Mouse (Mus musculus) intestine, embryonic 14.5 days (tissue): Measurements from ENCODE around the gene Tiam1. TPM values are rescaled to one million over a fixed set of nuclear protein-coding genes. Genes with fewer than 3 reads are reported as not detected.

ENCODE experiments used
- ATAC-seq: fragments of 200-750 bp; cut with Nextera tagmentation; replicated peaks from 2 replicates; pipeline ENCODE4 v1.8.0; 2017; ENCODE audit warnings: low read depth, moderate number of reproducible peaks, moderate TSS enrichment, moderate library complexity; ENCODE audit not compliant: low FRiP score, low TSS enrichment
- DNase-seq: peaks from one replicate; pipeline ENCODE4 v3.0.0-alpha.2; 2018; ENCODE audit warnings: low spot score
- H3K27ac ChIP-seq: fragments of 300-500 bp; sonication (generic); 2 replicates; pipeline ENCODE4 v1.5.1; 2014; ENCODE audit warnings: low read depth, mild to moderate bottlenecking, control low read depth
- H3K27me3 ChIP-seq: fragments of 300-500 bp; sonication (generic); replicated peaks from 2 replicates; pipeline ENCODE4 v1.6.1; 2014; ENCODE audit warnings: low read length, control low read depth; ENCODE audit not compliant: control insufficient read depth, insufficient read depth
- H3K36me3 ChIP-seq: fragments of 300-500 bp; sonication (generic); 2 replicates; pipeline ENCODE4 v1.6.1; 2014; ENCODE audit warnings: low read length, control low read depth; ENCODE audit not compliant: control insufficient read depth, insufficient read depth
- H3K4me1 ChIP-seq: fragments of 300-500 bp; sonication (generic); replicated peaks from 2 replicates; pipeline ENCODE4 v1.6.1; 2014; ENCODE audit warnings: low read length, control low read depth, mixed read lengths; ENCODE audit not compliant: control insufficient read depth, insufficient read depth
- H3K4me2 ChIP-seq: fragments of 300-500 bp; sonication (generic); 2 replicates; pipeline ENCODE4 v1.6.1; 2014; ENCODE audit warnings: low read length
- H3K4me3 ChIP-seq: fragments of 300-500 bp; sonication (generic); 2 replicates; pipeline ENCODE4 v1.5.1; 2014; ENCODE audit warnings: low read depth, low read length, control low read depth, mixed read lengths
- H3K9ac ChIP-seq: fragments of 300-500 bp; sonication (generic); 2 replicates; pipeline ENCODE4 v1.6.1; 2014; ENCODE audit warnings: mild to moderate bottlenecking, low read length
- H3K9me3 ChIP-seq: fragments of 300-500 bp; sonication (generic); 2 replicates; pipeline ENCODE4 v1.6.1; 2016; ENCODE audit warnings: low read length, control low read depth; ENCODE audit not compliant: control insufficient read depth
- WGBS: fragments of 180-500 bp; shearing (Covaris S2); extraction: QIAGEN DNeasy Blood & Tissue Kit; methylation state at CpG from one replicate; pipeline ENCODE4 v1.1.7; 2014; 5-methylcytosine and 5-hydroxymethylcytosine counted together
- polyA plus RNA-seq: library from polyadenylated mRNA; unstranded; fragments of >200 nt; fragmentation: Nextera tagmentation; extraction: Ambion mirVana; gene quantifications from 2 replicates; pipeline ENCODE4 v1.2.1, GENCODE M21; 2014

Tiam1 gene
- polyA plus RNA-seq, 1 experiment from 2014 or later: 21.4 TPM

GRCm38 (mm10) chr16:90142247-90142573, 1.4 kb downstream of the Tiam1 start:
- H3K4me1 ChIP-seq: peaks cover 11% of the 10 kb centered on the region
- 0 out of 2 replicates have a peak, but pooled peaks cover 2% of the 10 kb centered on the region for H3K27me3 ChIP-seq
- H3K9ac ChIP-seq: peak overlapping the region; percentile 69
- H3K4me3 ChIP-seq: peak overlapping the region; percentile 74
- no peak for ATAC-seq
- DNase-seq: no peak
- no peaks in the 10 kb centered on the region for H3K9me3 ChIP-seq
- no peak overlapping the region for H3K27ac ChIP-seq
- 3% methylated on average over 20 of the region's 20 CpGs for WGBS
- H3K36me3 ChIP-seq: no peaks in the 10 kb centered on the region
- peak overlapping the region; percentile 97 for H3K4me2 ChIP-seq

- no peak for ATAC-seq
- no peak overlapping the region for H3K4me3 ChIP-seq
Observed at GRCm38 (mm10) chr16:90141556-90141955, 2.0 kb downstream of the Tiam1 start.

DNA sequence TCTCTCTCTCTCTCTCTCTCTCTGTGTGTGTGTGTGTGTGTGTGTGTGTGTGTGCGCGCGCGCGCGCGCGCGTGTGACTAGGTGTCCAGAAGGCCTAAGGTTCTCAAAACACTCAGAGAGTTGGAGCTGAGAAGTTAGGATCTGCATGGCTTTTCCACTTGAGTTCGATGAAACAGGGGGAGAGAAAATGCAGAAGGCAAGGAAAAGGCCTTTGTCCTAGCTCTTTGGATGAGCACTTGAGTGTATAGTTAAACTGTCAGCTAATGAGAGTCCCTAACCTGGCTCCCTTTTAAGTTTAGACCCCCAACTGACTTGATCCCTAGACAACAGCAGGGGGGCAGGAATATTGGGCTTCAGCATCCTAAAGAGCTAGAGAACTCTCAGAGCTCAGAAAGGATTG, 3.0 kb downstream of the Tiam1 start:
- H3K36me3 ChIP-seq: no peaks in the 10 kb centered on the region

More at GRCm38 (mm10) chr16:90141556-90141955, 2.0 kb downstream of the Tiam1 start:
- no peaks in the 10 kb centered on the region for H3K36me3 ChIP-seq
- 54% methylated on average over 9 of the region's 9 CpGs for whole genome bisulfite sequencing
- DNase-seq: no peak
- no peak overlapping the region for H3K27ac ChIP-seq
- 0 out of 2 replicates have a peak, but pooled peaks cover 2% of the 10 kb centered on the region for H3K27me3 ChIP-seq
- H3K9ac ChIP-seq: no peak overlapping the region
- no peaks in the 10 kb centered on the region for H3K9me3 ChIP-seq
- peaks cover 11% of the 10 kb centered on the region for H3K4me1 ChIP-seq
- peak overlapping the region; percentile 97 for H3K4me2 ChIP-seq

GRCm38 (mm10) chr16:90139696-90140095, 3.9 kb downstream of the Tiam1 start:
- no peak for ATAC-seq
- H3K9ac ChIP-seq: no peak overlapping the region
- H3K4me3 ChIP-seq: no peak overlapping the region
- 0 out of 2 replicates have a peak, but pooled peaks cover 2% of the 10 kb centered on the region for H3K27me3 ChIP-seq
- no peaks in the 10 kb centered on the region for H3K36me3 ChIP-seq
- WGBS: 49% methylated on average over 9 of the region's 9 CpGs
- no peak overlapping the region for H3K27ac ChIP-seq
- H3K9me3 ChIP-seq: no peaks in the 10 kb centered on the region
- H3K4me2 ChIP-seq: no peak overlapping the region
- H3K4me1 ChIP-seq: peaks cover 8% of the 10 kb centered on the region
- no peak for DNase-seq

More for the DNA sequence above, 3.0 kb downstream of the Tiam1 start:
- Histone ChIP-seq H3K9me3 (no peaks in the 10 kb centered on the region), H3K9ac (no peak overlapping the region), H3K4me1 (peaks cover 11% of the 10 kb centered on the region), H3K4me2 (no peak overlapping the region), H3K4me3 (no peak overlapping the region), H3K27ac (no peak overlapping the region), H3K27me3 (0 out of 2 replicates have a peak, but pooled peaks cover 2% of the 10 kb centered on the region)
- DNase-seq: no peak
- WGBS: 89% methylated on average over 10 of the region's 10 CpGs
- no peak for ATAC-seq

GRCm38 (mm10) chr16:90138151-90138550, 5.4 kb downstream of the Tiam1 start:
- Histone ChIP-seq H3K9ac (no peak overlapping the region), H3K9me3 (no peaks in the 10 kb centered on the region), H3K36me3 (no peaks in the 10 kb centered on the region), H3K27me3 (0 out of 2 replicates have a peak, but pooled peaks cover 2% of the 10 kb centered on the region), H3K4me2 (no peak overlapping the region), H3K27ac (no peak overlapping the region), H3K4me3 (no peak overlapping the region), H3K4me1 (peaks cover 4% of the 10 kb centered on the region; the same call in 1 of the 2 replicates)
- no peak for ATAC-seq
- WGBS: 65% methylated on average over 12 of the region's 12 CpGs
- no peak for DNase-seq

DNA sequence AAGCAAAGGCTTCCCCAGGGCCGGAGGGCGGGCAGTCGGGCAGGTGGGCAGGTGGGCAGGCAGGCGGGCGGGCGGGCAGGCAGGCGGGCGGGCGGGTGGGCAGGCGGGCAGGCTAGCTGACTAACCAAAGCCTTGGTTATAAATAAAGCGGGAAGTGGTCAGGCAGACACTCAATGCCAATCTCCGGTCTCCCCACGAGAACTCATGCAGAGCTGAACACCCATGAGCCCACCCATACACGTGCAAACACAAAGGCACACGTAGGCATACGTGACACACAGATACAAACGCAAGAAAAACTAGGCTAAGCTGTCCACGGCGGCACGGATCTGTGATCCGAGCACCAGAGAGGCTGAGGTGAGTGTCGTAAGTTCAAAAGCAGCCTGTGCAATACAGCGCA, 6.4 kb downstream of the Tiam1 start:
- WGBS: 96% methylated on average over 23 of the region's 23 CpGs
- Histone ChIP-seq H3K9ac (no peak overlapping the region), H3K27me3 (0 out of 2 replicates have a peak, but pooled peaks cover 2% of the 10 kb centered on the region), H3K4me2 (no peak overlapping the region), H3K9me3 (no peaks in the 10 kb centered on the region), H3K27ac (no peak overlapping the region), H3K36me3 (no peaks in the 10 kb centered on the region), H3K4me1 (0 out of 2 replicates have a peak, but pooled peaks cover 2% of the 10 kb centered on the region), H3K4me3 (no peak overlapping the region)
- DNase-seq: no peak
- no peak for ATAC-seq

- DNase-seq (no peak), ATAC-seq (no peak)
- H3K27me3 ChIP-seq: no peaks in the 10 kb centered on the region
- WGBS: 91% methylated on average over 3 of the region's 3 CpGs
- no peak overlapping the region for H3K27ac ChIP-seq
- no peak overlapping the region for H3K9ac ChIP-seq
- no peak overlapping the region for H3K4me2 ChIP-seq
- H3K4me1 ChIP-seq: no peaks in the 10 kb centered on the region
- no peaks in the 10 kb centered on the region for H3K36me3 ChIP-seq
- no peak overlapping the region for H3K4me3 ChIP-seq
- H3K9me3 ChIP-seq: no peaks in the 10 kb centered on the region
Observed at GRCm38 (mm10) chr16:90135580-90135979, 8.0 kb downstream of the Tiam1 start.

GRCm38 (mm10) chr16:90134351-90134750, 9.2 kb downstream of the Tiam1 start:
- Histone ChIP-seq H3K4me1 (no peaks in the 10 kb centered on the region), H3K9me3 (no peaks in the 10 kb centered on the region), H3K4me3 (no peak overlapping the region), H3K27ac (no peak overlapping the region), H3K27me3 (no peaks in the 10 kb centered on the region), H3K36me3 (no peaks in the 10 kb centered on the region), H3K9ac (no peak overlapping the region), H3K4me2 (no peak overlapping the region)
- WGBS: 89% methylated on average over 5 of the region's 7 CpGs
- DNase-seq (no peak), ATAC-seq (no peak)

GRCm38 (mm10) chr16:90132816-90133215, 10.8 kb downstream of the Tiam1 start:
- no peak for ATAC-seq
- no peak for DNase-seq
- no peak overlapping the region for H3K27ac ChIP-seq
- no peak overlapping the region for H3K4me2 ChIP-seq
- WGBS: 64% methylated on average over 7 of the region's 7 CpGs
- H3K4me1 ChIP-seq: peaks cover 9% of the 10 kb centered on the region; the same call in 1 of the 2 replicates
- H3K4me3 ChIP-seq: no peak overlapping the region
- H3K9ac ChIP-seq: no peak overlapping the region
- no peaks in the 10 kb centered on the region for H3K27me3 ChIP-seq
- no peaks in the 10 kb centered on the region for H3K9me3 ChIP-seq
- no peaks in the 10 kb centered on the region for H3K36me3 ChIP-seq
